Mouse (Mus musculus) C2C12 (cell line): ENCODE data around the gene Miip. TPM values are rescaled to one million over a fixed set of nuclear protein-coding genes. Genes with fewer than 3 reads are reported as not detected.
"Not testable (repeated sequence)": the region's sequence is repeated elsewhere in the genome, so short reads cannot be mapped to it uniquely, and the experiment has no call there.

ENCODE experiments used
- H3K27me3 ChIP-seq: one replicate; pipeline ENCODE4 v1.6.1; 2011; ENCODE audit not compliant: control insufficient read depth, insufficient read depth, insufficient read length
- H3K36me3 ChIP-seq: one replicate; pipeline ENCODE4 v1.6.1; 2011; ENCODE audit not compliant: control insufficient read depth, insufficient read depth
- H3K4me3 ChIP-seq: one replicate; pipeline ENCODE4 v1.5.1; 2011; ENCODE audit warnings: mild to moderate bottlenecking, control low read depth; ENCODE audit not compliant: poor library complexity, insufficient read depth, severe bottlenecking
- H3K79me2 ChIP-seq: one replicate; pipeline ENCODE4 v1.6.1; 2011; ENCODE audit not compliant: control insufficient read depth, insufficient read depth
- H3K79me3 ChIP-seq: one replicate; pipeline ENCODE4 v1.6.1; 2011; ENCODE audit warnings: low read depth, control low read depth
- H3ac ChIP-seq: one replicate; pipeline ENCODE3; 2011; ENCODE audit warnings: low read depth; ENCODE audit not compliant: control insufficient read depth, insufficient read length
- CEBPB ChIP-seq: IDR thresholded peaks from one replicate; pipeline ENCODE4 v1.6.1; 2011; ENCODE audit warnings: low read depth, mild to moderate bottlenecking, control low read depth, moderate library complexity
- CTCF ChIP-seq: IDR thresholded peaks from one replicate; pipeline ENCODE4 v1.5.1; 2011; ENCODE audit not compliant: control insufficient read depth, insufficient read depth, insufficient read length
- FOSL1 ChIP-seq: IDR thresholded peaks from one replicate; pipeline ENCODE4 v1.8.0; 2011; ENCODE audit warnings: mild to moderate bottlenecking, low read length; ENCODE audit not compliant: poor library complexity, insufficient read depth, severe bottlenecking
- MAX ChIP-seq: IDR thresholded peaks from one replicate; pipeline ENCODE4 v1.6.1; 2011; ENCODE audit warnings: mild to moderate bottlenecking, control low read depth
- MYOD1 ChIP-seq: IDR thresholded peaks from one replicate; pipeline ENCODE4 v1.6.1; 2011; ENCODE audit warnings: low read depth; ENCODE audit not compliant: control insufficient read depth, insufficient read length
- MYOG ChIP-seq: IDR thresholded peaks from one replicate; pipeline ENCODE4 v1.6.1; 2011; ENCODE audit not compliant: control insufficient read depth, insufficient read length; ENCODE audit errors: extremely low read depth
- USF1 ChIP-seq: IDR thresholded peaks from one replicate; pipeline ENCODE4 v1.6.1; 2011; ENCODE audit warnings: low read depth, mild to moderate bottlenecking, control low read depth, moderate library complexity
- polyA plus RNA-seq: library from polyadenylated mRNA; unstranded; fragments of >200 nt; fragmentation: generic; extraction: Trizol; gene quantifications from one replicate; pipeline ENCODE4 v1.2.1, GENCODE M21; 2012; ENCODE audit warnings: missing spikeins

Gene Miip
- polyA plus RNA-seq, 1 experiment = 13.5 TPM

GRCm38 (mm10) chr4:147842871-147843270 is 25.7 kb downstream of the Miip start:
- peaks cover 21% of the 10 kb centered on the region for H3K79me2 ChIP-seq
- H3K4me3 ChIP-seq = no peak overlapping the region
- no peaks in the 10 kb centered on the region for H3K27me3 ChIP-seq
- no peaks in the 10 kb centered on the region for H3K36me3 ChIP-seq
- peaks cover 24% of the 10 kb centered on the region for H3K79me3 ChIP-seq
- no peak overlapping the region for H3ac ChIP-seq
- TF ChIP-seq MYOG (no peak), MAX (no peak), CTCF (no peak)

GRCm38 (mm10) chr4:147839282-147839681 is 29.3 kb downstream of the Miip start:
- H3ac ChIP-seq, H3K79me2 ChIP-seq, H3K27me3 ChIP-seq, H3K79me3 ChIP-seq, H3K4me3 ChIP-seq, H3K36me3 ChIP-seq: not testable (repeated sequence)

- Histone ChIP-seq H3K27me3 (no peaks in the 10 kb centered on the region), H3K79me3 (no peaks in the 10 kb centered on the region), H3ac (no peak overlapping the region), H3K36me3 (peaks cover 30% of the 10 kb centered on the region), H3K79me2 (no peaks in the 10 kb centered on the region), H3K4me3 (no peak overlapping the region)
- TF ChIP-seq FOSL1 (no peak), MYOG (no peak), USF1 (no peak), MAX (no peak), CTCF (no peak), MYOD1 (no peak), CEBPB (no peak)
Measured at GRCm38 (mm10) chr4:147824389-147824788, 44.2 kb downstream of the Miip start.

GRCm38 (mm10) chr4:147821414-147821813 is 47.2 kb downstream of the Miip start:
- H3K79me3 ChIP-seq, H3ac ChIP-seq, H3K4me3 ChIP-seq, H3K27me3 ChIP-seq, H3K79me2 ChIP-seq: not testable (repeated sequence)
- peaks cover 14% of the 10 kb centered on the region for H3K36me3 ChIP-seq

- H3K27me3 ChIP-seq, H3K79me2 ChIP-seq: not testable (repeated sequence)
Measured at GRCm38 (mm10) chr4:147819659-147820058, 49.0 kb downstream of the Miip start.

GRCm38 (mm10) chr4:147814592-147815167 is 53.9 kb downstream of the Miip start:
- no peak overlapping the region for H3K4me3 ChIP-seq
- no peak for TF ChIP-seq MAX
- no peak for TF ChIP-seq CEBPB
- no peak for TF ChIP-seq MYOD1
- no peak for TF ChIP-seq CTCF
- TF ChIP-seq FOSL1 = no peak
- no peak for TF ChIP-seq USF1
- TF ChIP-seq MYOG = no peak
- no peaks in the 10 kb centered on the region for H3K79me3 ChIP-seq
- no peaks in the 10 kb centered on the region for H3K27me3 ChIP-seq
- no peaks in the 10 kb centered on the region for H3K79me2 ChIP-seq
- H3K36me3 ChIP-seq = no peaks in the 10 kb centered on the region
- H3ac ChIP-seq = no peak overlapping the region

More at GRCm38 (mm10) chr4:147819659-147820058, 49.0 kb downstream of the Miip start:
- not testable (repeated sequence) for H3ac ChIP-seq, H3K79me3 ChIP-seq, H3K36me3 ChIP-seq, H3K4me3 ChIP-seq

- Histone ChIP-seq H3K27me3 (no peaks in the 10 kb centered on the region), H3K79me2 (no peaks in the 10 kb centered on the region), H3K36me3 (no peaks in the 10 kb centered on the region), H3K4me3 (no peak overlapping the region), H3K79me3 (no peaks in the 10 kb centered on the region), H3ac (no peak overlapping the region)
- TF ChIP-seq CTCF (no peak), CEBPB (no peak), MYOD1 (no peak), MAX (no peak), USF1 (no peak), FOSL1 (no peak)
Measured at GRCm38 (mm10) chr4:147813249-147813765, 55.3 kb downstream of the Miip start.

Other genes with a start within 250 kb of the Miip start
- gene Zfp979, start 226.3 kb downstream of the Miip start, polyA plus RNA-seq = 0.30 TPM
- gene Zfp534, start 166.3 kb downstream of the Miip start, polyA plus RNA-seq = not detected
- gene Zfp984, start 59.0 kb downstream of the Miip start, polyA plus RNA-seq = 0.07 TPM
- gene Zfp933, start 20.4 kb downstream of the Miip start, polyA plus RNA-seq = 0.55 TPM
- gene Fv1, start 163 bp upstream of the Miip start, polyA plus RNA-seq = 4.6 TPM
- 46.7 TPM for gene Mfn2, start 35.9 kb upstream of the Miip start, polyA plus RNA-seq
- 49.2 TPM for gene Plod1, start 68.0 kb upstream of the Miip start, polyA plus RNA-seq
- gene 2510039O18Rik, start 72.1 kb upstream of the Miip start, polyA plus RNA-seq = 46.5 TPM
- gene Nppb, start 117.0 kb upstream of the Miip start, polyA plus RNA-seq = 1.2 TPM
- not detected for gene Nppa, start 131.9 kb upstream of the Miip start, polyA plus RNA-seq
- 11.5 TPM for gene Clcn6, start 170.0 kb upstream of the Miip start, polyA plus RNA-seq
- gene Mthfr, start 170.3 kb upstream of the Miip start, polyA plus RNA-seq = 16.1 TPM
- gene Agtrap, start 219.2 kb upstream of the Miip start, polyA plus RNA-seq = 8.2 TPM